Mouse (Mus musculus): ENCODE results near the gene Zfp947. TPM values are rescaled to one million over a fixed set of nuclear protein-coding genes. Genes with fewer than 3 reads are reported as not detected.
A peak's percentile ranks its signal among the peaks of the same experiment; 100 is the strongest.
"Not testable (repeated sequence)": the region's sequence is repeated elsewhere in the genome, so short reads cannot be mapped to it uniquely, and the experiment has no call there.

Zfp947 gene
- 1.7 and 2.5 TPM in 2 replicates for polyA plus RNA-seq (2015; fragmentation: Nextera tagmentation; extraction: Ambion mirVana)

DNA sequence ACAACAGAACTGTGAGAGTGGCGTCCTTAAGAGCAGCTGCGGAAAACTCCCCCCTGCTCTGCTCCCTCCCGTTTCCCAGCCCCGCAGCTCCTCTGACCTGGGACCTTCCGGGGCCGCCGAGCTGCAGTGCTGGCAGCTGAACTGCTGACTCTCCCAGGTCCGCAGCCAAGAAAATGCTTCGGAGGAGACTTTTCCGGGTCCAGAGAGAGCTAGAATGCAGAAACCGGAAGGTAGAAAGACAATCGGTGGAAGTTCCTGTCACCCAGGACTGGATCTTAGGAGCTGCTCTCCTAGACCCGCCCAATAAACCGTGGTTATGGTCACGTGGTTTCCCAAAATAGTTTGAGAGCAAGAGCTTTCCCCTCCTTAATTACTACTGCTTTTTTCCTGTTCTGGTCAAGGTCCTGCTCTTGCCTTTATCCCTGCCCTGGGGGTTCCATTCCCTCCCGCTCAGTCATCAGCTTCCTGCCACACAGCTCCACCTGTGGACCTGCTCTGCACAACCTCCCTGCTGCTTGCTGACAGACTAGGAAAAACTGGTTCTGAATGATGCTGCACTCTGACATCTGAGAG is at the start of gene Zfp947:
Gene Zfp947 (minus strand): TSS at position 469 of the 573 bp plus-strand sequence.
- peak within 1 kb of the TSS; percentile 72 for H3K9ac ChIP-seq (ENCODE audit: low read depth, low read length)
- H3K27ac ChIP-seq (ENCODE audit: low read depth, low read length); H3K9me3 ChIP-seq (ENCODE audit: control insufficient read depth, low read length); H3K4me1 ChIP-seq (ENCODE audit: control insufficient read depth, insufficient read depth, low read depth, low read length); H3K36me3 ChIP-seq (ENCODE audit: control insufficient read depth, insufficient read depth, low read length); H3K27me3 ChIP-seq (replicated peaks; ENCODE audit: control insufficient read depth, insufficient read depth, low read length): not testable (repeated sequence)
- under 1% methylated on average over 16 of the region's 16 CpGs for WGBS
- peak within 1 kb of the TSS; percentile 71 for H3K4me2 ChIP-seq (ENCODE audit: low read length)
- H3K4me3 ChIP-seq (ENCODE audit: low read length), result peak within 1 kb of the TSS; percentile 58
- peak; percentile 95 for ATAC-seq

DNA sequence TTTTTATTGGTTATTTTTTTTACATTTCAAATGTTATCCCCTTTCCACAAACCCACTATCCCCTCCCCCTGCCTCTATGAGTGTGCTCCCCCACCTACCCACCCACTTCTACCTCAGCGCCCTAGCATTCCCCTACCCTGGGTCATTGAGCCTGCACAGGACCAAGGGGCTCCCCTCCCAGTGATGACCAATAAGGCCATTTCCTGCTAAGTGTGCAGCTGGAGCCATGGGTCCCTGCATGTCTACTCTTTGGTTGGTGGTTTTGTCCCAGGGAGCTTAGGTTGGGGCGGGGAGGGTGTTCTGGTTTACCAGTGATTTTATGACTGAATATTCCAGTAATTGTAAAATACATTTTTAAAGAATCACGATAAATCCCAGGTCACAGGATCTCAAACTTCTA is 686 bp downstream of the Zfp947 start:
- peak overlapping the region; percentile 58 for H3K4me3 ChIP-seq (ENCODE audit: low read length)
- ATAC-seq, result peak; percentile 79
- peak overlapping the region; percentile 72 for H3K9ac ChIP-seq (ENCODE audit: low read depth, low read length)
- not testable (repeated sequence) for H3K4me1 ChIP-seq (ENCODE audit: control insufficient read depth, insufficient read depth, low read depth, low read length); H3K9me3 ChIP-seq (ENCODE audit: control insufficient read depth, low read length); H3K27me3 ChIP-seq (replicated peaks; ENCODE audit: control insufficient read depth, insufficient read depth, low read length); H3K27ac ChIP-seq (ENCODE audit: low read depth, low read length); H3K36me3 ChIP-seq (ENCODE audit: control insufficient read depth, insufficient read depth, low read length)
- peak overlapping the region; percentile 71 for H3K4me2 ChIP-seq (ENCODE audit: low read length)
- 4% methylated on average over 3 of the region's 3 CpGs for WGBS

DNA sequence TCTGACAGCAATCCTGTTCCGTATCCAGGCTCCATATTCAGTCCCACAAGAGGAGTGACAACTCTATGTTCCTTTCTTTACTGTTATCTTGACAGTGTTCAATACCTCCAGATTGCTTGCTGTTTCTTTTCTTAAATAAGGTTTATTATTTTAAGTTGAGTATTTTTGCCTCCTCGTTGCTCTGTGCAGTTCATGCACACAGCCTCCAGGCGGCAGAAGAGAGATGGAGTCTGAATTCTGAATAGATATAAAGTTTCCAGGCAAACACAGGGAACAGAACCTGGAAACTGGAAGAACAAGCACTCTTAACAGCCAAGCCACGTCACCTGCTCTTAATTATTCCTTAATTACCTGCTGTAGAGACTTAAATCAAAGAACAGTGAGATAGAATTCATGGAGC is 12.0 kb downstream of the Zfp947 start:
- not testable (repeated sequence) for ATAC-seq

DNA sequence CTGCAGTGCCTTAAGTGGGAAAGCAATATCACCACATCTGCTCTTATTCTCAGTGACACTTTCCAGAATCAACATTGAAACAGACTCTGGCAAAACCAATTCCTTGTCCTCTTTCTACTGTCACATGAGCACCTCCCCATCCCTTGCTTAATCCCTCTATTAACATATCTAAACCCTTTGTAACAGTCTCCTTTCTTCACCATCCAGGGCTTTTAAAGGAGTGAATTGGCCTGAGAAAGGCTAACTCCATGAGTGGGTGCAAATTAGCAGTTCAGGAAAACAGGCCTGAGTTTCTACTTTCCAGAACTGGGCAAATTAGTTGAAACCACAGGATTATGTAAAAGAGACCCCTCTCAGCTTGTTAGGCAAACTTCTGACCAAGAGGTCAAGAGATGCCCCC is 47.2 kb downstream of the Zfp947 start:
- no peak overlapping the region for H3K4me3 ChIP-seq (ENCODE audit: low read length)
- H3K27me3 ChIP-seq (replicated peaks; ENCODE audit: control insufficient read depth, insufficient read depth, low read length), result no peaks in the 10 kb centered on the region
- H3K4me1 ChIP-seq (ENCODE audit: control insufficient read depth, insufficient read depth, low read depth, low read length), result no peaks in the 10 kb centered on the region
- ATAC-seq, result no peak
- no peak overlapping the region for H3K9ac ChIP-seq (ENCODE audit: low read depth, low read length)
- no peak overlapping the region for H3K27ac ChIP-seq (ENCODE audit: low read depth, low read length)
- peaks cover 4% of the 10 kb centered on the region for H3K9me3 ChIP-seq (ENCODE audit: control insufficient read depth, low read length)
- no peak overlapping the region for H3K4me2 ChIP-seq (ENCODE audit: low read length)
- H3K36me3 ChIP-seq (ENCODE audit: control insufficient read depth, insufficient read depth, low read length), result no peaks in the 10 kb centered on the region

More for the DNA sequence above, 12.0 kb downstream of the Zfp947 start:
- not testable (repeated sequence) for H3K4me1 ChIP-seq (ENCODE audit: control insufficient read depth, insufficient read depth, low read depth, low read length); H3K27ac ChIP-seq (ENCODE audit: low read depth, low read length); H3K27me3 ChIP-seq (replicated peaks; ENCODE audit: control insufficient read depth, insufficient read depth, low read length); H3K9ac ChIP-seq (ENCODE audit: low read depth, low read length); H3K9me3 ChIP-seq (ENCODE audit: control insufficient read depth, low read length); H3K36me3 ChIP-seq (ENCODE audit: control insufficient read depth, insufficient read depth, low read length); H3K4me2 ChIP-seq (ENCODE audit: low read length); H3K4me3 ChIP-seq (ENCODE audit: low read length)
- WGBS, result 69% methylated on average over 2 of the region's 4 CpGs

Other genes with a start within 250 kb of the Zfp947 start
- 18.3 and 20.1 TPM in 2 replicates for gene Zfp942, start 203.7 kb downstream of the Zfp947 start, polyA plus RNA-seq (2015; fragmentation: Nextera tagmentation; extraction: Ambion mirVana)
- 15.9 and 17.9 TPM in 2 replicates for gene Zfp943, start 203.6 kb downstream of the Zfp947 start, polyA plus RNA-seq (2015; fragmentation: Nextera tagmentation; extraction: Ambion mirVana)
- 3.6 and 4.2 TPM in 2 replicates for gene Zfp994, start 59.4 kb upstream of the Zfp947 start, polyA plus RNA-seq (2015; fragmentation: Nextera tagmentation; extraction: Ambion mirVana)
- 10.2 and 11.4 TPM in 2 replicates for gene CT030661.1, start 148.6 kb upstream of the Zfp947 start, polyA plus RNA-seq (2015; fragmentation: Nextera tagmentation; extraction: Ambion mirVana)
- 12.1 and 13.8 TPM in 2 replicates for gene Zfp944, start 195.2 kb upstream of the Zfp947 start, polyA plus RNA-seq (2015; fragmentation: Nextera tagmentation; extraction: Ambion mirVana)
- gene Zfp758, start 195.3 kb upstream of the Zfp947 start, polyA plus RNA-seq (2015; fragmentation: Nextera tagmentation; extraction: Ambion mirVana), result 8.6 and 9.0 TPM in 2 replicates

Data from hindbrain, embryonic 16.5 days (tissue).